Mouse (Mus musculus) megakaryocyte, embryonic 14.5 days (primary cell): ENCODE measurements at regions not wholly inside any gene's neighbourhood (a gene's known extent, or its start where the extent isn't known, plus 50 kb on each side); places are given as distances from the start of the nearest gene placed in this dataset.

ENCODE experiments used
- FLI1 ChIP-seq: IDR thresholded peaks from 2 replicates; pipeline ENCODE4 v1.6.1; 2012; ENCODE audit warnings: low read length, inconsistent platforms, mixed read lengths
- GATA1 ChIP-seq: IDR thresholded peaks from 3 replicates; pipeline ENCODE4 v1.6.1; 2012; ENCODE audit warnings: mixed read lengths, low read length, inconsistent platforms, borderline replicate concordance

- no peak for TF ChIP-seq GATA1
- no peak for TF ChIP-seq FLI1
Observed at GRCm38 (mm10) chr1:13467886-13468630, 2054.2 kb downstream of the A830018L16Rik start.
